Mouse (Mus musculus) lung, embryonic 14.5 days (tissue): Measurements from ENCODE around the gene Cd6. TPM values are rescaled to one million over a fixed set of nuclear protein-coding genes. Genes with fewer than 3 reads are reported as not detected.

ENCODE experiments used
- ATAC-seq: fragments of 200-750 bp; cut with Nextera tagmentation; 2 replicates; pipeline ENCODE4 v1.8.0; 2017; ENCODE audit warnings: mild to moderate bottlenecking, moderate TSS enrichment, moderate library complexity; ENCODE audit not compliant: insufficient read depth
- DNase-seq: peaks from one replicate; pipeline ENCODE4 v3.0.0-alpha.2; 2015
- H3K27ac ChIP-seq: fragments of 300-500 bp; sonication (generic); 2 replicates; pipeline ENCODE4 v1.5.1; 2014; ENCODE audit warnings: low read depth, mild to moderate bottlenecking, moderate library complexity
- H3K27me3 ChIP-seq: fragments of 300-500 bp; sonication (generic); 2 replicates; pipeline ENCODE4 v1.6.1; 2014; ENCODE audit warnings: low read length, control low read depth; ENCODE audit not compliant: insufficient read depth
- H3K36me3 ChIP-seq: fragments of 300-500 bp; sonication (generic); 2 replicates; pipeline ENCODE4 v1.6.1; 2014; ENCODE audit warnings: control low read depth; ENCODE audit not compliant: insufficient read depth
- H3K4me1 ChIP-seq: fragments of 300-500 bp; sonication (generic); 2 replicates; pipeline ENCODE4 v1.6.1; 2014; ENCODE audit warnings: antibody characterized with exemption, control low read depth; ENCODE audit not compliant: insufficient read depth
- H3K4me2 ChIP-seq: fragments of 300-500 bp; sonication (generic); 2 replicates; pipeline ENCODE4 v1.6.1; 2014; ENCODE audit warnings: mild to moderate bottlenecking
- H3K4me3 ChIP-seq: fragments of 300-500 bp; sonication (generic); 2 replicates; pipeline ENCODE4 v1.5.1; 2014; ENCODE audit warnings: low read depth, low read length
- H3K9ac ChIP-seq: fragments of 300-500 bp; sonication (generic); 2 replicates; pipeline ENCODE4 v1.6.1; 2014
- H3K9me3 ChIP-seq: fragments of 300-500 bp; sonication (generic); 2 replicates; pipeline ENCODE4 v1.6.1; 2016; ENCODE audit warnings: low read depth, low read length, control low read depth
- CTCF ChIP-seq: IDR thresholded peaks from 2 replicates; pipeline ENCODE4 v1.5.1; 2016; ENCODE audit warnings: antibody characterized with exemption, low read depth
- WGBS: fragments of 180-500 bp; shearing (Covaris S2); extraction: QIAGEN DNeasy Blood & Tissue Kit; methylation state at CpG from one replicate; pipeline ENCODE4 v1.1.7; 2014; 5-methylcytosine and 5-hydroxymethylcytosine counted together
- polyA plus RNA-seq: library from polyadenylated mRNA; unstranded; fragments of >200 nt; fragmentation: Nextera tagmentation; extraction: Ambion mirVana; gene quantifications from 2 replicates; pipeline ENCODE4 v1.2.1, GENCODE M21; 2014

Gene Cd6
- polyA plus RNA-seq, 1 experiment from 2014 or later, result 0.17 TPM

GRCm38 (mm10) chr19:10742145-10742544, 87.7 kb downstream of the Cd6 start:
- no peak for ATAC-seq
- TF ChIP-seq CTCF, result no peak
- 68% methylated on average over 6 of the region's 6 CpGs for WGBS

GRCm38 (mm10) chr19:10740641-10741440, 89.0 kb downstream of the Cd6 start:
- DNase-seq, result peak; percentile 24
- H3K27me3 ChIP-seq, result no peaks in the 10 kb centered on the region
- no peak overlapping the region for H3K27ac ChIP-seq
- peaks cover 8% of the 10 kb centered on the region; the same call in 1 of the 2 replicates for H3K4me1 ChIP-seq
- no peak overlapping the region for H3K9ac ChIP-seq
- peak; percentile 56; the same call in 1 of the 2 replicates for ATAC-seq
- no peak overlapping the region for H3K4me3 ChIP-seq
- WGBS, result 25% methylated on average over 11 of the region's 11 CpGs
- no peak overlapping the region for H3K4me2 ChIP-seq
- H3K36me3 ChIP-seq, result no peaks in the 10 kb centered on the region
- no peaks in the 10 kb centered on the region for H3K9me3 ChIP-seq
- TF ChIP-seq CTCF, result peak; percentile 13; the same call in 1 of the 2 replicates

More at GRCm38 (mm10) chr19:10742145-10742544, 87.7 kb downstream of the Cd6 start:
- Histone ChIP-seq H3K4me1 (peaks cover 8% of the 10 kb centered on the region; the same call in 1 of the 2 replicates), H3K4me3 (no peak overlapping the region), H3K36me3 (no peaks in the 10 kb centered on the region), H3K4me2 (no peak overlapping the region), H3K9ac (no peak overlapping the region), H3K9me3 (no peaks in the 10 kb centered on the region), H3K27ac (no peak overlapping the region), H3K27me3 (no peaks in the 10 kb centered on the region)
- DNase-seq, result no peak

- DNase-seq (no peak), ATAC-seq (no peak)
- TF ChIP-seq CTCF, result no peak
- no peaks in the 10 kb centered on the region for H3K36me3 ChIP-seq
- H3K27me3 ChIP-seq, result no peaks in the 10 kb centered on the region
- H3K9me3 ChIP-seq, result no peaks in the 10 kb centered on the region
- peaks cover 8% of the 10 kb centered on the region; the same call in 1 of the 2 replicates for H3K4me1 ChIP-seq
- H3K9ac ChIP-seq, result no peak overlapping the region
- WGBS, result 89% methylated on average over 4 of the region's 4 CpGs
- no peak overlapping the region for H3K4me3 ChIP-seq
- no peak overlapping the region for H3K27ac ChIP-seq
- H3K4me2 ChIP-seq, result no peak overlapping the region
Measured at GRCm38 (mm10) chr19:10739916-10740315, 89.9 kb downstream of the Cd6 start.

Other genes with a start within 250 kb of the Cd6 start
- 373 and 396 TPM in 2 replicates for gene Ddb1, start 224.7 kb downstream of the Cd6 start, polyA plus RNA-seq
- gene Tkfc, start 224.4 kb downstream of the Cd6 start, polyA plus RNA-seq, result 19.2 and 19.4 TPM in 2 replicates
- 0.65 and 1.3 TPM in 2 replicates for gene Vwce, start 195.8 kb downstream of the Cd6 start, polyA plus RNA-seq
- gene Pga5, start 152.0 kb downstream of the Cd6 start, polyA plus RNA-seq, result not detected in 2 replicates
- gene Vps37c, start 141.3 kb downstream of the Cd6 start, polyA plus RNA-seq, result 30.3 and 33.1 TPM in 2 replicates
- 0.39 and 0.63 TPM in 2 replicates for gene Cd5, start 91.1 kb downstream of the Cd6 start, polyA plus RNA-seq
- 0.41 and 0.46 TPM in 2 replicates for gene Slc15a3, start 9.7 kb upstream of the Cd6 start, polyA plus RNA-seq
- 68.7 and 80.2 TPM in 2 replicates for gene Tmem132a, start 39.9 kb upstream of the Cd6 start, polyA plus RNA-seq
- gene Tmem109, start 51.9 kb upstream of the Cd6 start, polyA plus RNA-seq, result 120 and 122 TPM in 2 replicates
- 40.7 TPM in 2 replicates for gene Prpf19, start 65.2 kb upstream of the Cd6 start, polyA plus RNA-seq
- gene Zp1, start 90.6 kb upstream of the Cd6 start, polyA plus RNA-seq, result not detected in 2 replicates
- gene Ptgdr2, start 107.1 kb upstream of the Cd6 start, polyA plus RNA-seq, result not detected in 2 replicates
- gene Ccdc86, start 119.2 kb upstream of the Cd6 start, polyA plus RNA-seq, result 28.5 and 32.7 TPM in 2 replicates
- gene Ms4a10, start 144.6 kb upstream of the Cd6 start, polyA plus RNA-seq, result not detected in 2 replicates
- not detected in 2 replicates for gene Ms4a15, start 163.2 kb upstream of the Cd6 start, polyA plus RNA-seq
- gene Ms4a18, start 188.0 kb upstream of the Cd6 start, polyA plus RNA-seq, result not detected in 2 replicates